Mouse (Mus musculus): ENCODE results near the gene Zbtb8b.

DNA sequence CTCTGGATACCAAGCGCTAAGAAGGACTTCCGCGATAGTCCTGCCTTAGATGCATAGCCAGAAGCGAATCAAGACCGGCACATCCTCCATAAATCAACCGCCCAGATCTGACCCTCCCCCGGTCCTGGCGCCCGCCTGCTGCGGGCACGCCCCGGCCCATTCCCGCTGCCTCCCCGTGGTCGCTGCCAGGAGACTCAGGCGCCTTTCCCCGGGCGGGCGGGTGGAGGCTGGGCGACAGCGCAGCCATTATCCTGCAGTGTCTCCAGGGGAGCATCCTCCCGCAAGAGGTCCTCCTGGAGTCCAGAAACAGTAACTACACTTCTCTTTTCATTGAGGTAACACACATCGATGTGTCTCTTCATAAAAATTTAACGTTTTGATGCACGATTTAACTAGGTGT is 34.2 kb downstream of the Zbtb8b start:
- TF ChIP-seq POLR2A (IDR thresholded peaks at IDR 0.05; ENCODE audit: low read depth, low read length), result no peak
- no peak for TF ChIP-seq CTCF (IDR thresholded peaks at IDR 0.05; ENCODE audit: borderline replicate concordance, insufficient read depth, low read length)

Data from embryonic fibroblast, embryonic 13.5 days (primary cell).